In the genomic region with DNA sequence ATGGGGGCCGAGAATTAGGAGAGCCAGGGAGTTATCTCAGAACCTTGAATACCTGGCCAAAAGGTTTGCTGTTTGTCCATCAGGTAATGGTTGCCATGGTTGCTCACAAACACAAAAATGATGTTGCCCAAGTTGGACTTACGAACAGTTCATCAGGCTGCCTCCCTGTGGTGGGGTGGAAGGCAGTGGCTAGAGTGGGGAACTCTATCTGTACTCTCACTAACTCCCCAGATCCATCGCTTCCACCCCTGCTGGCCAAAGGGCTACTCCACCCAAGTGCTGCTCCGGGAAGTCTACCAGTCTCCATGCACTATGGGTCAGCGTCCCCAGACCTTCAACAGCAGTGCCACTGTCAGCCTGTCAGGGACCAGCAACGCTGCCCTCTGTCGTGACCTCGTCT, we compare ENCODE assay signal across 7 mouse cellular contexts. TPM values are rescaled to one million over a fixed set of nuclear protein-coding genes. Genes with fewer than 3 reads are reported as not detected.
DNase-seq lines count a peak whose midpoint lies in the region; ATAC-seq and TF ChIP-seq lines count a peak whose summit lies in the region.

TSS of gene Npdc1 (plus strand) at position 301 of the 400 bp plus-strand sequence.

- H3K27me3 ChIP-seq in E14TG2a.4 (ENCODE audit: insufficient read depth, low read length) (peaks cover 93% of the 10 kb centered on the region), Patski (peaks cover 4% of the 10 kb centered on the region)
- peaks cover 44% of the 10 kb centered on the region for H3K27me3 ChIP-seq in hindbrain, embryonic 16.5 days (replicated peaks; ENCODE audit: control insufficient read depth, insufficient read depth, low read length)
- H3K27me3 ChIP-seq in neural tube, embryonic 12.5 days (replicated peaks) = peaks cover 70% of the 10 kb centered on the region

- H3K9me3 ChIP-seq in E14TG2a.4 (ENCODE audit: low read length) = no peaks in the 10 kb centered on the region
- no peaks in the 10 kb centered on the region for H3K9me3 ChIP-seq in hindbrain, embryonic 16.5 days (ENCODE audit: control insufficient read depth, low read length)
- H3K9me3 ChIP-seq in neural tube, embryonic 12.5 days = no peaks in the 10 kb centered on the region

- peak within 1 kb of the TSS; percentile 67; the same call in 1 of the 2 replicates for H3K4me3 ChIP-seq in E14TG2a.4 (replicated peaks; ENCODE audit: low read length)
- H3K4me3 ChIP-seq in hindbrain, embryonic 16.5 days (ENCODE audit: low read length) = no peak within 1 kb of the TSS
- no peak within 1 kb of the TSS for H3K4me3 ChIP-seq in neural tube, embryonic 12.5 days

- in situ Hi-C loops in Patski (cut with MboI; ENCODE audit: low pct_unique_long_range_greater_than_20kb) = no loop called here

- DNase-seq in Patski (ENCODE audit: low read depth, low spot score) (no peak), liver (no peak)
- no peak for DNase-seq in gastrocnemius, adult 8-10 months (ENCODE audit: low spot score in 2 of 2)
- no peak for DNase-seq in thymus, postnatal 14 days

- TF ChIP-seq CTCF in E14TG2a.4 (conservative IDR thresholded peaks at IDR 0.05; ENCODE audit: low read length) = no peak
- TF ChIP-seq CTCF in Patski (IDR thresholded peaks at IDR 0.05) = no peak

- H3K36me3 ChIP-seq in E14TG2a.4 (ENCODE audit: insufficient read depth, low read length) = no peaks in the 10 kb centered on the region
- no peaks in the 10 kb centered on the region for H3K36me3 ChIP-seq in hindbrain, embryonic 16.5 days (ENCODE audit: control insufficient read depth, insufficient read depth, low read length)
- H3K36me3 ChIP-seq in neural tube, embryonic 12.5 days = no peaks in the 10 kb centered on the region

- H3K4me2 ChIP-seq in hindbrain, embryonic 16.5 days (ENCODE audit: low read length) = no peak within 1 kb of the TSS; the same call in 1 of the 2 replicates
- 0 out of 2 replicates have a peak within 1 kb of the TSS, but pooled peaks have one; percentile 51 for H3K4me2 ChIP-seq in neural tube, embryonic 12.5 days (replicated peaks)

- H3K9ac ChIP-seq in hindbrain, embryonic 16.5 days (ENCODE audit: low read depth, low read length) = no peak within 1 kb of the TSS
- no peak within 1 kb of the TSS for H3K9ac ChIP-seq in neural tube, embryonic 12.5 days

- H3K4me1 ChIP-seq in E14TG2a.4 (replicated peaks; ENCODE audit: low read depth, low read length) = peaks cover 56% of the 10 kb centered on the region
- peaks cover 26% of the 10 kb centered on the region for H3K4me1 ChIP-seq in hindbrain, embryonic 16.5 days (ENCODE audit: control insufficient read depth, insufficient read depth, low read depth, low read length)
- H3K4me1 ChIP-seq in neural tube, embryonic 12.5 days = peaks cover 34% of the 10 kb centered on the region

- 66% methylated on average over 8 of the region's 8 CpGs for WGBS in hindbrain, embryonic 16.5 days
- 69% methylated on average over 8 of the region's 8 CpGs for WGBS in neural tube, embryonic 12.5 days

- POLR2A ChIA-PET in Patski (lab: Charles Lee) = no interaction called here

- CTCF ChIA-PET in Patski (lab: Charles Lee) = interaction anchor here (10.9 kb wide), 1 partner anchor 23 kb away, joined by 119 read pairs; the partner anchor contains the start of gene Sapcd2

- no peak for ATAC-seq in Patski
- ATAC-seq in hindbrain, embryonic 16.5 days = no peak
- no peak for ATAC-seq in neural tube, embryonic 12.5 days (ENCODE audit: low FRiP score, low read depth)

- H3K27ac ChIP-seq in hindbrain, embryonic 16.5 days (ENCODE audit: low read depth, low read length) = no peak within 1 kb of the TSS
- H3K27ac ChIP-seq in neural tube, embryonic 12.5 days = no peak within 1 kb of the TSS

RNA-seq across cellular contexts. Expression of gene Npdc1, which starts in this region (rescaled TPM):
- polyA plus RNA-seq in Patski (2021) = 249 TPM
- 10 to 100 TPM; 12.6 to 19.9 (median 15.7) TPM for total RNA-seq in gastrocnemius, adult 8-10 months (2022)
- polyA plus RNA-seq in hindbrain, embryonic 16.5 days (2015; fragmentation: Nextera tagmentation; extraction: Ambion mirVana) = 481 and 505 TPM in 2 replicates
- 241 and 266 TPM in 2 replicates for polyA plus RNA-seq in neural tube, embryonic 12.5 days (2016; fragmentation: Nextera tagmentation; extraction: Ambion mirVana)
